Mouse (Mus musculus) urinary bladder, postnatal 4 days (tissue): ENCODE data around the gene Lysmd1.

Experiments
- DNase-seq, 2 experiments: peaks; one replicate each; pipeline ENCODE4 v3.0.0; 2021 to 2022; ENCODE audit warnings: low spot score in 2 of 2

Gene Lysmd1

GRCm38 (mm10) chr3:95173256-95173949 is 39.5 kb downstream of the Lysmd1 start:
- peak in 1 of 2 experiments; percentile 49 for DNase-seq

GRCm38 (mm10) chr3:95174011-95174592 is 40.2 kb downstream of the Lysmd1 start:
- peak; percentile 77 to 90 for DNase-seq

GRCm38 (mm10) chr3:95176500-95176899 is 42.6 kb downstream of the Lysmd1 start:
- no peak for DNase-seq

- DNase-seq = no peak
Observed at GRCm38 (mm10) chr3:95177583-95177982, 43.7 kb downstream of the Lysmd1 start.

GRCm38 (mm10) chr3:95178948-95179347 is 45.1 kb downstream of the Lysmd1 start:
- DNase-seq = no peak

- no peak for DNase-seq
Observed at GRCm38 (mm10) chr3:95179890-95180289, 46.0 kb downstream of the Lysmd1 start.

- no peak for DNase-seq
Observed at GRCm38 (mm10) chr3:95181841-95182240, 48.0 kb downstream of the Lysmd1 start.

- DNase-seq = no peak
Observed at GRCm38 (mm10) chr3:95184796-95185577, 51.1 kb downstream of the Lysmd1 start.

GRCm38 (mm10) chr3:95186100-95186499 is 52.2 kb downstream of the Lysmd1 start:
- DNase-seq = no peak

- DNase-seq = no peak
Observed at GRCm38 (mm10) chr3:95186888-95187287, 53.0 kb downstream of the Lysmd1 start.
